Mouse (Mus musculus) layer of hippocampus, adult 8-10 months (tissue): ENCODE data around the gene Gpx6. TPM values are rescaled to one million over a fixed set of nuclear protein-coding genes. Genes with fewer than 3 reads are reported as not detected.

ENCODE experiments used
- DNase-seq, 2 experiments: peaks; one replicate each; pipeline ENCODE4 v3.0.0; 2022; ENCODE audit warnings: low spot score in 2 of 2
- total RNA-seq, 4 experiments: library from RNA; stranded (reverse); gene quantifications; 2 replicates each; pipeline ENCODE4 v1.2.4; 2022

The Gpx6 gene
- total RNA-seq, 4 experiments from 2014 or later, result not detected

GRCm38 (mm10) chr13:21322509-21323375 is 10.8 kb downstream of the Gpx6 start:
- DNase-seq, result peak; percentile 40 to 76

- DNase-seq, result no peak
Measured at GRCm38 (mm10) chr13:21323405-21323804, 11.5 kb downstream of the Gpx6 start.

- no peak for DNase-seq
Measured at GRCm38 (mm10) chr13:21326191-21326590, 14.3 kb downstream of the Gpx6 start.

DNA sequence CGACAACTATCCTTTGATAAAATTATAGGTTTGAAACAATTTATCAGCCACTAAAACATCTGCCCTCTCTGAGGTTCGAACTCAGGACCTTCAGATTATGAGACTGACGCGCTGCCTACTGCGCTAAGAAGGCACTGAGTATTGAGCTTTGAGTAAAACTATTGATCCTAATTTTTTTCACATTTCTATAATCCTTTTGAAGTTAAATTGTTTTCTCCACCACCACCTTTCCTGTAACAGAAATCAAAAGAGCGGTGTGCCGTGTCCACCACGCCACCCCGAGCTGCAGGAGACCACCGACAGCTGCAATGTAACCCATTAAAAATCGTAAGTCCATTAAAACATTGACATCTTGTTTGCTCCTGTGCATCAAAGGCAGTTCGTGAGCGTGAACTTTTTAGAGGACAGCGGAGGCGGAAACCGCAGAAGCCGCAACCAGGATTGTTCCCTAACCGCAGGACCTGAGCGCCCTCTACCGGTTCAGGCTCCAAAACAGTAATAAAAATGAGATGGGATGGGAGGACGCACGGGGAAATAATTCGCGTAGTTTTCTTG is 14.8 kb downstream of the Gpx6 start:
- peak; percentile 48 to 84 for DNase-seq

DNA sequence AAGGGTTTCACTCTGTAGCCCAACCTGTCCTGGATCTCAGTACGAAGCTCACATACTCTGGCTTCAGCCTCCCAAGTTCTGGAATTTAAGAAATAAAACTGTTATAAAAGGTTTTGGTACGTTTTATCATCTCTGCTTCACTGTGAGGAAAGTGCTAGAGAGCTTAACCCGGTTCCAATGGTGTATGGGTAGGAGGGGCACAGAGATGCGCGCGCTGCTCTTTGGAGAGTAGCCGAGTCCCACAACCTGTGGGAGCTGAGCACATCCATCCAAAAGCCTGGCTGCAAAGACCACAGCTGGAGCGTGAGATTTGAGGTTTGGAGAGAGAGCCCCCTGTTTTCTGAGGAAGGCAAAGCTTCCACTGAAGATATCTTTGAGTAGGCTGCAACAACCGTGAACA is 15.5 kb downstream of the Gpx6 start:
- no peak for DNase-seq

GRCm38 (mm10) chr13:21346610-21347009 is 34.7 kb downstream of the Gpx6 start, which contains the start of gene Olfr1367:
Olfr1367 (plus strand) TSS chr13:21346910.
- no peak for DNase-seq

- no peak for DNase-seq
Measured at GRCm38 (mm10) chr13:21350593-21350992, 38.7 kb downstream of the Gpx6 start.

- peak; percentile 87 to 88 for DNase-seq
Measured at GRCm38 (mm10) chr13:21362621-21363248, 50.8 kb downstream of the Gpx6 start, which contains the start of gene Zscan12. Zscan12 (plus strand) TSS chr13:21362820.

DNA sequence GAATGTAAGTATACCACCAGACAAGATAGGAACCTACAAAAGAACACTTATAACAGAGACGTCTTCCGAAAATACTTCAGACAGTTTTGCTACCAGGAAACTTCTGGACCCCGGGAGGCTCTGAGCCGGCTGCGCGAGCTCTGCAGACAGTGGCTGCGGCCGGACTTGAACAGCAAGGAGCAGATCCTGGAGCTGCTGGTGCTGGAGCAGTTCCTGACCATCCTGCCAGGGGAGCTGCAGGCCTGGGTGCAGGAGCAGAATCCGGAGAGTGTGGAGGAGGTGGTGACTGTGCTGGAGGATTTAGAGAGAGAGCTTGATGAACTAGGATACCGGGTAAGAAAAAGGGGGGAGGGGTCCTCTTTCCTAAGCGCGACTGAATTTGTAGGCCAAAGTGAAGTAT is 51.8 kb downstream of the Gpx6 start:
- no peak for DNase-seq

- no peak for DNase-seq
Measured at GRCm38 (mm10) chr13:21366635-21367034, 54.7 kb downstream of the Gpx6 start.

Other genes starting within 250 kb of the Gpx6 start
- gene Olfr1370, start 237.2 kb upstream of the Gpx6 start, total RNA-seq, result not detected
- under 1 TPM in 1 of 4 experiments, not detected in 3; 0.08 TPM for gene Olfr1369-ps1, start 200.6 kb upstream of the Gpx6 start, total RNA-seq
- gene Olfr263, start 182.5 kb upstream of the Gpx6 start, total RNA-seq, result not detected
- gene Olfr1368, start 166.3 kb upstream of the Gpx6 start, total RNA-seq, result not detected
- 10 to 100 TPM; 37.2 to 44.2 (median 40.2) TPM for gene Trim27, start 132.7 kb upstream of the Gpx6 start, total RNA-seq
- gene Gpx5, start 19.4 kb upstream of the Gpx6 start, total RNA-seq, result not detected
- gene Olfr1367, start 34.8 kb downstream of the Gpx6 start, total RNA-seq, result not detected
- 10 to 100 TPM in 1 of 4 experiments, 1 to 10 TPM in 3; 8.1 to 10.1 (median 8.5) TPM for gene Zscan12, start 50.7 kb downstream of the Gpx6 start, total RNA-seq
- 10 to 100 TPM; 38.0 to 47.9 (median 44.9) TPM for gene Zkscan3, start 90.6 kb downstream of the Gpx6 start, total RNA-seq
- 1 to 10 TPM; 1.4 to 2.5 (median 1.8) TPM for gene Pgbd1, start 128.9 kb downstream of the Gpx6 start, total RNA-seq
- gene Zscan26, start 141.6 kb downstream of the Gpx6 start, total RNA-seq, result 10 to 100 TPM; 50.7 to 68.4 (median 61.0) TPM
- 1 to 10 TPM; 1.3 to 1.6 (median 1.4) TPM for gene Nkapl, start 156.4 kb downstream of the Gpx6 start, total RNA-seq
- 1 to 10 TPM; 6.0 to 6.7 (median 6.3) TPM for gene Zkscan4, start 166.8 kb downstream of the Gpx6 start, total RNA-seq
- not detected for gene Gm10065, start 167.3 kb downstream of the Gpx6 start, total RNA-seq
- 10 to 100 TPM; 17.4 to 24.2 (median 20.9) TPM for gene AK157302, start 183.1 kb downstream of the Gpx6 start, total RNA-seq
- 10 to 100 TPM; 47.7 to 68.8 (median 61.4) TPM for gene Gm11273, start 189.3 kb downstream of the Gpx6 start, total RNA-seq
- gene Zkscan8, start 219.0 kb downstream of the Gpx6 start, total RNA-seq, result 10 to 100 TPM; 17.9 to 21.9 (median 19.8) TPM
- gene Olfr1366, start 230.7 kb downstream of the Gpx6 start, total RNA-seq, result not detected
- not detected for gene Olfr1535, start 247.8 kb downstream of the Gpx6 start, total RNA-seq